Mouse (Mus musculus) lung, adult 2 months (tissue): ENCODE results near the gene Cyfip1.

Source experiments
- CTCF ChIP-seq: fragments of 200-500 bp; IDR thresholded peaks from 2 replicates; pipeline ENCODE4 v1.5.1; 2011; ENCODE audit warnings: mild to moderate bottlenecking, low read length, control low read depth; ENCODE audit not compliant: insufficient read depth
- POLR2A ChIP-seq: fragments of 200-500 bp; IDR thresholded peaks from 2 replicates; pipeline ENCODE4 v1.6.1; 2011; ENCODE audit warnings: low read depth, mild to moderate bottlenecking, control low read depth, low read length, borderline replicate concordance; ENCODE audit errors: extremely low read depth

DNA sequence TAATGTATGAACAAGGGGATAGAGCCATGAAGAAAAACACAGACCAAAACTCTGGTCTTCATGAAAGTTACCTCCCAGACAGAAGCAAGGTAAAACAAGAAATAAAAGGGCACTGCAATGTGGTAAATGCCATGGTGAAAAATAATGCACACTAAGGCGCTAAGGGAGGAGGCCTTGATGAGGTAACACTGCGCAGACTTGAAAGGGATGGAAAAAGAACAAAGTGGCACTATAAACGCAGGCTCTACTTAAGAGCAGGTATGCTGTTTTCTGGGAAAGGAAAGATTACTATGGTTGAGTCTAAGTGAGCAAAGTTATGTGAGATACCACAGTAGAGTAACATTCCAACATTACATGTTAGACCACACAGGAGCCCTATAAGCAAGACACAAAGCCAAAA lies 118.3 kb downstream of the Cyfip1 start:
- TF ChIP-seq POLR2A (no peak), CTCF (no peak)
